Mouse (Mus musculus) MEL (cell line): ENCODE measurements at regions not wholly inside any gene's neighbourhood (a gene's known extent, or its start where the extent isn't known, plus 50 kb on each side); places are given as distances from the start of the nearest gene placed in this dataset.

Source experiments
- DNase-seq: peaks from one replicate; pipeline ENCODE4 v3.0.0; 2011; ENCODE audit warnings: low read depth, low spot score
- H3K27ac ChIP-seq: 2 replicates; pipeline ENCODE4 v1.5.1; 2012; ENCODE audit warnings: low read depth, mild to moderate bottlenecking, control low read depth, low read length, moderate library complexity; ENCODE audit not compliant: control insufficient read depth
- H3K27me3 ChIP-seq, 2 experiments: fragments of 150-350 bp in 1 of 2; sonication (generic) in 1 of 2; 2 replicates each; pipeline ENCODE4 v1.6.1; 2012; ENCODE audit warnings: low read length in 2 of 2, mild to moderate bottlenecking in 2 of 2, improper control_type of control experiment in 1 of 2, moderate library complexity in 1 of 2; ENCODE audit not compliant: insufficient read depth in 2 of 2, control insufficient read depth in 1 of 2
- H3K36me3 ChIP-seq, 2 experiments: 2 replicates each; pipeline ENCODE4 v1.6.1; 2012 to 2014; ENCODE audit warnings: low read length in 2 of 2, improper control_type of control experiment in 1 of 2, inconsistent platforms in 1 of 2, mild to moderate bottlenecking in 1 of 2; ENCODE audit not compliant: insufficient read depth in 2 of 2, control insufficient read depth in 1 of 2
- H3K4me1 ChIP-seq, 2 experiments: fragments of 150-350 bp in 1 of 2; sonication (generic) in 1 of 2; 2 replicates each; pipeline ENCODE4 v1.6.1; 2012; ENCODE audit warnings: low read length in 2 of 2, improper control_type of control experiment in 1 of 2, mild to moderate bottlenecking in 1 of 2; ENCODE audit not compliant: insufficient read depth in 2 of 2, control insufficient read depth in 1 of 2
- H3K4me3 ChIP-seq, 2 experiments: fragments of 150-350 bp in 1 of 2; sonication (generic) in 1 of 2; 2 replicates each; pipeline ENCODE4 v1.5.1; 2012; ENCODE audit warnings: low read depth in 2 of 2, low read length in 2 of 2, mild to moderate bottlenecking in 2 of 2, moderate library complexity in 2 of 2, control low read depth in 1 of 2, improper control_type of control experiment in 1 of 2; ENCODE audit not compliant: control insufficient read depth in 1 of 2, insufficient read depth in 1 of 2
- H3K79me2 ChIP-seq: 2 replicates; pipeline ENCODE4 v1.6.1; 2012; ENCODE audit warnings: mild to moderate bottlenecking, low read length, moderate library complexity; ENCODE audit not compliant: control insufficient read depth, poor library complexity, insufficient read depth
- H3K9ac ChIP-seq: 2 replicates; pipeline ENCODE4 v1.6.1; 2012; ENCODE audit warnings: low read depth, mild to moderate bottlenecking, control low read depth, low read length, moderate library complexity; ENCODE audit not compliant: control insufficient read depth, poor library complexity, severe bottlenecking
- H3K9me3 ChIP-seq: fragments of 150-350 bp; sonication (generic); replicated peaks from 2 replicates; pipeline ENCODE4 v1.6.1; 2012; ENCODE audit warnings: mild to moderate bottlenecking, low read length, improper control_type of control experiment, moderate library complexity; ENCODE audit not compliant: insufficient read depth
- BHLHE40 ChIP-seq: IDR thresholded peaks from 2 replicates; pipeline ENCODE4 v1.6.1; 2012; ENCODE audit warnings: low read depth, mild to moderate bottlenecking, inconsistent platforms, low read length, improper control_type of control experiment, borderline replicate concordance
- ELF1 ChIP-seq: IDR thresholded peaks from 2 replicates; pipeline ENCODE4 v1.6.1; 2014; ENCODE audit warnings: low read depth, mild to moderate bottlenecking, inconsistent platforms, low read length, improper control_type of control experiment, moderate library complexity
- ETS1 ChIP-seq: IDR thresholded peaks from 2 replicates; pipeline ENCODE4 v1.6.1; 2012; ENCODE audit warnings: low read depth, mild to moderate bottlenecking, inconsistent platforms, low read length, improper control_type of control experiment, moderate library complexity
- GABPA ChIP-seq: IDR thresholded peaks from 2 replicates; pipeline ENCODE4 v1.6.1; 2012; ENCODE audit warnings: low read depth, mild to moderate bottlenecking, inconsistent platforms, low read length, improper control_type of control experiment, moderate library complexity
- GATA1 ChIP-seq: IDR thresholded peaks from 2 replicates; pipeline ENCODE4 v1.6.1; 2011; ENCODE audit warnings: low read depth, low read length, improper control_type of control experiment
- HCFC1 ChIP-seq: IDR thresholded peaks from 2 replicates; pipeline ENCODE4 v1.6.1; 2012; ENCODE audit warnings: low read depth, mild to moderate bottlenecking, inconsistent platforms, low read length, improper control_type of control experiment, moderate library complexity
- JUND ChIP-seq: IDR thresholded peaks from 2 replicates; pipeline ENCODE4 v1.6.1; 2011; ENCODE audit warnings: low read depth, mild to moderate bottlenecking, improper control_type of control experiment, low read length
- MAFK ChIP-seq: IDR thresholded peaks from 2 replicates; pipeline ENCODE4 v1.6.1; 2011; ENCODE audit warnings: low read depth, mild to moderate bottlenecking, low read length, improper control_type of control experiment, borderline replicate concordance
- MEF2A ChIP-seq: IDR thresholded peaks from 2 replicates; pipeline ENCODE4 v1.6.1; 2014; ENCODE audit warnings: low read depth, mild to moderate bottlenecking, inconsistent platforms, low read length, improper control_type of control experiment; ENCODE audit not compliant: poor library complexity, insufficient replicate concordance, severe bottlenecking; ENCODE audit errors: extremely low read depth
- MXI1 ChIP-seq: IDR thresholded peaks from 2 replicates; pipeline ENCODE4 v1.6.1; 2011; ENCODE audit warnings: mild to moderate bottlenecking, low read depth, low read length, improper control_type of control experiment
- MYB ChIP-seq: IDR thresholded peaks from 2 replicates; pipeline ENCODE4 v1.6.1; 2011; ENCODE audit warnings: mild to moderate bottlenecking, low read depth, low read length, improper control_type of control experiment
- NRF1 ChIP-seq: IDR thresholded peaks from 2 replicates; pipeline ENCODE4 v1.6.1; 2014; ENCODE audit warnings: low read depth, mild to moderate bottlenecking, inconsistent platforms, low read length, improper control_type of control experiment, moderate library complexity; ENCODE audit not compliant: poor library complexity, insufficient read depth, severe bottlenecking
- POLR2A ChIP-seq, 2 experiments: IDR thresholded peaks; 2 replicates each; pipeline ENCODE4 v1.6.1; 2011 to 2012; ENCODE audit warnings: low read length in 2 of 2, mild to moderate bottlenecking in 2 of 2, control low read depth in 1 of 2, improper control_type of control experiment in 1 of 2, low read depth in 1 of 2, moderate library complexity in 1 of 2; ENCODE audit not compliant: control insufficient read depth in 1 of 2, insufficient read depth in 1 of 2, poor library complexity in 1 of 2
- RAD21 ChIP-seq: IDR thresholded peaks from 2 replicates; pipeline ENCODE4 v1.6.1; 2011; ENCODE audit warnings: mild to moderate bottlenecking, low read depth, low read length, improper control_type of control experiment
- RCOR1 ChIP-seq: IDR thresholded peaks from 2 replicates; pipeline ENCODE4 v1.6.1; 2012; ENCODE audit warnings: low read depth, mild to moderate bottlenecking, inconsistent platforms, low read length, improper control_type of control experiment
- SIN3A ChIP-seq: IDR thresholded peaks from 2 replicates; pipeline ENCODE4 v1.6.1; 2012; ENCODE audit warnings: low read length, improper control_type of control experiment, inconsistent platforms
- TAL1 ChIP-seq: IDR thresholded peaks from 2 replicates; pipeline ENCODE4 v1.6.1; 2012; ENCODE audit warnings: mild to moderate bottlenecking, inconsistent platforms, low read length, moderate library complexity, mixed read lengths
- TBP ChIP-seq: IDR thresholded peaks from 2 replicates; pipeline ENCODE4 v1.8.0; 2011; ENCODE audit warnings: low read depth, low read length, improper control_type of control experiment
- UBTF ChIP-seq: IDR thresholded peaks from 2 replicates; pipeline ENCODE4 v1.6.1; 2012; ENCODE audit warnings: low read depth, mild to moderate bottlenecking, inconsistent platforms, low read length, improper control_type of control experiment, moderate library complexity, borderline replicate concordance; ENCODE audit not compliant: insufficient read depth
- USF1 ChIP-seq: IDR thresholded peaks from 2 replicates; pipeline ENCODE4 v1.6.1; 2014; ENCODE audit warnings: low read depth, mild to moderate bottlenecking, inconsistent platforms, low read length, improper control_type of control experiment, moderate library complexity
- ZNF384 ChIP-seq: IDR thresholded peaks from 2 replicates; pipeline ENCODE4 v1.6.1; 2012; ENCODE audit warnings: low read depth, mild to moderate bottlenecking, inconsistent platforms, low read length, improper control_type of control experiment

DNA sequence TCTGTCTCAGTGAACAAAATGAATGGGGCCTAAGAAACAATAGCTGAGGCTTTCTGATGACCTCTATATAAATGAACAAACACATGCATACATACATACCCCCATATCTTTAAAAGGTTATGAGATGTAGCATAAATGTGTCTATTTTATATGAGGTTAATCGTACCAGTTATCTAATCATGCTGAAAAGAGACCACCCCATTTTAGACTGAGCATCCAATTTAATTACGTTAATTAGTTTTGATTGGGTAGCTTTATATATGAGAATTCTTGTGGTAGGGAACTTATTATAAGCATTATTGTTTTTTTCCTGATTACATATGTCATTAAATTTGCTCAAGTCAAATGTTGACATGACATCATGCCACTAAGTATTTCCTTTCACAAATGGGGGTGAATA is 728.0 kb downstream of the Epha4 start:
- H3K4me3 ChIP-seq, result no peak overlapping the region

DNA sequence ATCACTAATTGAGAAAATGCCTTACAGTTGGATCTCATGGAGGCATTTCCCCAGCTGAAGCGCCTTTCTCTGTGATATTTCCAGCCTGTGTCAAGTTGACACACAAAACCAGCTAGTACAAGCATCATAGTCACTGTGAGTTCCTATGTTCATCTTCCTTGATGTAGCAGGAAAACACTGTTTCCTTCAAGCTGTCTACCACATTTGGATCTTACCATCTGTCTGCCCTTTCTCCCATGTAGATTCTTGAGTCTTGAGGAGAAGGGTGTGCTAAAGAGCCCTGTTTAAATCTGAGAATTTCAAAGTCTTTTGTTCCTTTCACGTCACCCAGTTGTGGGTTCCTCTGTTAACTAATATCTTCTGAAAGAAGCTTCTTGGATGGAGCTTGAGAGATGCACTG is 721.5 kb downstream of the Epha4 start:
- no peaks in the 10 kb centered on the region for H3K9me3 ChIP-seq
- TF ChIP-seq ZNF384, result no peak
- TF ChIP-seq TBP, result no peak
- no peak for TF ChIP-seq HCFC1
- TF ChIP-seq SIN3A, result no peak
- TF ChIP-seq TAL1, result no peak
- no peak for TF ChIP-seq ELF1
- TF ChIP-seq RAD21, result no peak
- TF ChIP-seq JUND, result no peak
- TF ChIP-seq POLR2A (IDR thresholded peaks at IDR 0.05; ENCODE audit: control insufficient read depth in 1 of 2, insufficient read depth in 1 of 2, low read depth in 1 of 2, low read length in 2 of 2, poor library complexity in 1 of 2), result no peak
- no peak overlapping the region for H3K9ac ChIP-seq
- no peak for DNase-seq
- no peak overlapping the region for H3K4me3 ChIP-seq
- H3K4me1 ChIP-seq, result no peaks in the 10 kb centered on the region
- H3K27me3 ChIP-seq, result no peaks in the 10 kb centered on the region
- H3K36me3 ChIP-seq, result no peaks in the 10 kb centered on the region
- H3K79me2 ChIP-seq, result no peaks in the 10 kb centered on the region
- no peak overlapping the region for H3K27ac ChIP-seq

More for the DNA sequence above, 728.0 kb downstream of the Epha4 start:
- TF ChIP-seq RCOR1 (no peak), ZNF384 (no peak), GATA1 (no peak), BHLHE40 (no peak), MEF2A (no peak), MXI1 (no peak), USF1 (no peak), GABPA (no peak)
- H3K9me3 ChIP-seq, result no peaks in the 10 kb centered on the region
- no peaks in the 10 kb centered on the region for H3K27me3 ChIP-seq
- H3K9ac ChIP-seq, result no peak overlapping the region
- H3K4me1 ChIP-seq, result no peaks in the 10 kb centered on the region
- no peak overlapping the region for H3K27ac ChIP-seq
- no peak for DNase-seq
- no peaks in the 10 kb centered on the region for H3K36me3 ChIP-seq
- H3K79me2 ChIP-seq, result no peaks in the 10 kb centered on the region

DNA sequence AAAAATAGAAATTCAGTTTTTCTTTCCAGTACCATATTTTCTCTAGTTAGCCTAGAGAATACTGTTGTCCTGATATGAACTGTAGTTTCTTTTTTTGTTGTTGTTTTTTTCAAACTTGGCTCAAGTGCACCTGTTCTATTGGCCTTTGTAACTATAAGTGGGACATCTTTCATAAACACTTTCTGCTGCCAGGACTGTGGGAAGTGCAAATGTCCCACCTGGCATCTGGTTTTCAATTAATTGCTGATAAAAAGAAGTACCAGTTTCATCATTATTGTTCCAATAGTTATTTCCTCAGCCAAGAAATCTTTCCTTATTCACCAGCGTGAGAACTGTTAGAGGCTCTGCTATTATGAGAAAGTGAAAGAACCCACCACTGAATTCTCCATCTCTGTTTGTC is 695.0 kb downstream of the Epha4 start:
- no peak for DNase-seq
- no peaks in the 10 kb centered on the region for H3K9me3 ChIP-seq
- no peak overlapping the region for H3K4me3 ChIP-seq
- no peaks in the 10 kb centered on the region for H3K27me3 ChIP-seq
- H3K36me3 ChIP-seq, result no peaks in the 10 kb centered on the region
- no peak for TF ChIP-seq ETS1
- no peak for TF ChIP-seq SIN3A
- TF ChIP-seq TBP, result no peak
- no peak for TF ChIP-seq UBTF
- no peak for TF ChIP-seq POLR2A (IDR thresholded peaks at IDR 0.05; ENCODE audit: control insufficient read depth in 1 of 2, insufficient read depth in 1 of 2, low read depth in 1 of 2, low read length in 2 of 2, poor library complexity in 1 of 2)
- no peak for TF ChIP-seq NRF1
- TF ChIP-seq MAFK, result no peak
- no peak for TF ChIP-seq MYB
- TF ChIP-seq, all 39 proteins: peak for 0
- Histone ChIP-seq H3K9ac (no peak overlapping the region), H3K79me2 (no peaks in the 10 kb centered on the region), H3K4me1 (no peaks in the 10 kb centered on the region), H3K27ac (no peak overlapping the region)
